10 mouse cellular contexts compared by ENCODE assay signal in the genomic region with DNA sequence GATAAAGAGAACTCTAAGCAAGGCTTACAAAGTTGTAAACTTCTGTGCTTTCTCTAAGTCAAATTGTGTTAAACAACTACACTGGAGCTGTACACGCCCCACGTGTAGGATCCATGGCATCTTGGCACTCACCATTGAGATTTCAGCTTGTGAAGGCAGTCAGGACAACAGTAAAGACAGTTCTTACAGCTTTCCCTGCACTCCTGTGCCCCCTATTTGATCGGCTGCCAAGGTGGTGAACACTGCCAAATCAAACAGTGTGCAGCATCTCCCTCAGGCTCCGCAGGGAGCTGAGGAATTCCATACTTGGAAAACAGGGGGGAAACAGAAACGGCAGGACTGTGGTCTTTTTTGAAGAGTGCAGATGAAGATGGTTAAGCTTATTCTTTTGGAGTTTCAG.
DNase-seq lines count a peak whose midpoint lies in the region; ATAC-seq and TF ChIP-seq lines count a peak whose summit lies in the region.
"Had no signal": no experiment of that assay in that cellular context is flagged by ENCODE, and none has a peak within 500 bp of the region (broad histone marks: within the 10 kb centered on the region; RNA-seq: fewer than 3 reads in every experiment).

No protein-coding gene starts in this region.

- peak; percentile 2 to 23 for DNase-seq in heart, postnatal 10 days
- DNase-seq in heart, adult 18-20 months = no peak
- peak; percentile 82 for DNase-seq in lung, embryonic 14.5 days
- DNase-seq in lung, postnatal 25 days (ENCODE audit: low spot score) = no peak
- peak; percentile 32 for DNase-seq in adrenal gland, adult 8-10 months
- DNase-seq in embryonic facial prominence, embryonic 14.5 days (ENCODE audit: low spot score) = peak; percentile 83
- no peak for DNase-seq in T-cell, adult 2 months (ENCODE audit: low spot score)
- DNase-seq in gastrocnemius, postnatal 36 days = no peak

- H3K27me3 ChIP-seq in lung, embryonic 14.5 days (ENCODE audit: insufficient read depth, low read length) = no peaks in the 10 kb centered on the region
- H3K27me3 ChIP-seq in embryonic facial prominence, embryonic 14.5 days (replicated peaks; ENCODE audit: control insufficient read depth, insufficient read depth, low read length) = no peaks in the 10 kb centered on the region
- H3K27me3 ChIP-seq: midbrain, embryonic 12.5 days had no signal

- H3K9ac ChIP-seq in lung, embryonic 14.5 days = no peak overlapping the region
- H3K9ac ChIP-seq in embryonic facial prominence, embryonic 14.5 days (ENCODE audit: low read depth, low read length) = no peak overlapping the region
- H3K9ac ChIP-seq: midbrain, embryonic 12.5 days had no signal

- H3K4me2 ChIP-seq in lung, embryonic 14.5 days = no peak overlapping the region
- no peak overlapping the region for H3K4me2 ChIP-seq in embryonic facial prominence, embryonic 14.5 days (ENCODE audit: low read depth, low read length)
- H3K4me2 ChIP-seq: midbrain, embryonic 12.5 days had no signal

- H3K4me3 ChIP-seq in lung, embryonic 14.5 days (ENCODE audit: low read depth, low read length) = no peak overlapping the region
- no peak overlapping the region for H3K4me3 ChIP-seq in embryonic facial prominence, embryonic 14.5 days (ENCODE audit: low read depth, low read length)
- H3K4me3 ChIP-seq: erythroblast, embryonic 14.5 days; midbrain, embryonic 12.5 days had no signal

- peaks cover 4% of the 10 kb centered on the region; the same call in 1 of the 2 replicates for H3K4me1 ChIP-seq in lung, embryonic 14.5 days (ENCODE audit: insufficient read depth)
- peaks cover 23% of the 10 kb centered on the region for H3K4me1 ChIP-seq in embryonic facial prominence, embryonic 14.5 days (ENCODE audit: control insufficient read depth, insufficient read depth, low read length)

- no peak for TF ChIP-seq CTCF in lung, embryonic 14.5 days (IDR thresholded peaks at IDR 0.05; ENCODE audit: low read depth)

- peak; percentile 83 for ATAC-seq in lung, embryonic 14.5 days (ENCODE audit: insufficient read depth)
- ATAC-seq in embryonic facial prominence, embryonic 14.5 days (ENCODE audit: low read depth) = 0 out of 2 replicates have a peak, but pooled peaks have one; percentile 55

- intact Hi-C loops in heart, postnatal 10 days (cut with DNase I) = no loop called here
- intact Hi-C loops in gastrocnemius, postnatal 36 days (cut with DNase I) = no loop called here

- WGBS in lung, embryonic 14.5 days = 22% methylated on average over 5 of the region's 5 CpGs
- 15% methylated on average over 5 of the region's 5 CpGs for WGBS in embryonic facial prominence, embryonic 14.5 days

- H3K36me3 ChIP-seq in lung, embryonic 14.5 days (ENCODE audit: insufficient read depth) = no peaks in the 10 kb centered on the region
- no peaks in the 10 kb centered on the region for H3K36me3 ChIP-seq in embryonic facial prominence, embryonic 14.5 days (ENCODE audit: control insufficient read depth, insufficient read depth, low read length)
- H3K36me3 ChIP-seq: midbrain, embryonic 12.5 days had no signal

- H3K9me3 ChIP-seq in lung, embryonic 14.5 days (ENCODE audit: low read depth, low read length) = no peaks in the 10 kb centered on the region
- H3K9me3 ChIP-seq in embryonic facial prominence, embryonic 14.5 days (ENCODE audit: control insufficient read depth, low read length) = no peaks in the 10 kb centered on the region
- H3K9me3 ChIP-seq: midbrain, embryonic 12.5 days had no signal

- no peak overlapping the region for H3K27ac ChIP-seq in lung, embryonic 14.5 days (ENCODE audit: low read depth)
- H3K27ac ChIP-seq in embryonic facial prominence, embryonic 14.5 days (replicated peaks; ENCODE audit: low read depth, low read length) = no peak overlapping the region
- H3K27ac ChIP-seq: midbrain, embryonic 12.5 days had no signal

Comparison
In these comparisons a context has a peak if more than half of its experiments do, and no peak if none do; other contexts are left out.
1. DNase-seq: peak in heart, postnatal 10 days (2 of 2), lung, embryonic 14.5 days (single experiment), adrenal gland, adult 8-10 months (single experiment) and embryonic facial prominence, embryonic 14.5 days (single experiment); none in heart, adult 18-20 months (0 of 2), lung, postnatal 25 days (single experiment), T-cell, adult 2 months (single experiment) and gastrocnemius, postnatal 36 days (0 of 2).